Mouse (Mus musculus): ENCODE data around the gene Tox2. TPM values are rescaled to one million over a fixed set of nuclear protein-coding genes. Genes with fewer than 3 reads are reported as not detected.

Gene Tox2
- polyA plus RNA-seq, 1 experiment from 2014 or later, result 0.67 TPM

GRCm38 (mm10) chr2:163218095-163218494, 15.2 kb downstream of the Tox2 start:
- 19% methylated on average over 3 of the region's 3 CpGs for WGBS (ENCODE audit: insufficient replicate concordance)
- no peak for ATAC-seq (ENCODE audit: low read depth)
- Histone ChIP-seq H3K4me1 (ENCODE audit: control insufficient read depth, low read depth, low read length) (no peaks in the 10 kb centered on the region), H3K4me3 (ENCODE audit: low read depth, low read length) (no peak overlapping the region), H3K9ac (ENCODE audit: low read depth, low read length) (no peak overlapping the region), H3K27ac (ENCODE audit: low read length) (no peak overlapping the region), H3K36me3 (ENCODE audit: control insufficient read depth, insufficient read depth) (no peaks in the 10 kb centered on the region), H3K27me3 (ENCODE audit: control insufficient read depth, insufficient read depth, low read depth, low read length) (no peaks in the 10 kb centered on the region), H3K4me2 (ENCODE audit: low read depth, low read length) (no peak overlapping the region), H3K9me3 (replicated peaks; ENCODE audit: control insufficient read depth, low read length) (no peaks in the 10 kb centered on the region)

DNA sequence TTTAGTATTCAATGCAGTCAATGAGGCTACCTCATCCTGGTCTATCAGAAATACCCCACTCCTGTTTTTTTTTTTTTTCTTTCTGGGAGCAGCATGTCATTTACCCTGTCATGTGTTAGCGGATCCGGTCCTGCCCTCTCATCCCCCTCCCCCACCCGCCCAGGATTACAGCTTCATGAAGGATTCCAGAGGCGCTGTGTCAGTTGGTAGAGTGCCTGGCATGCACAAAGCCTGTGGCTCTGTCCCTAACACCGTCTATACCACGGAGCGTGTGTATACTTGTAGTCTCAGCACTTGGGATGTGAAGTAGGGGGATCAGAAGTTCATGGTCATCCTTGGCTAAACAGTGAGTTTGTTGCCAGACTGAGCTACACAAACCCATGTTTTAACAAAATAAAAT, 15.6 kb downstream of the Tox2 start:
- Histone ChIP-seq H3K4me3 (ENCODE audit: low read depth, low read length) (no peak overlapping the region), H3K36me3 (ENCODE audit: control insufficient read depth, insufficient read depth) (no peaks in the 10 kb centered on the region), H3K27me3 (ENCODE audit: control insufficient read depth, insufficient read depth, low read depth, low read length) (no peaks in the 10 kb centered on the region), H3K4me1 (ENCODE audit: control insufficient read depth, low read depth, low read length) (no peaks in the 10 kb centered on the region), H3K9me3 (replicated peaks; ENCODE audit: control insufficient read depth, low read length) (no peaks in the 10 kb centered on the region), H3K9ac (ENCODE audit: low read depth, low read length) (no peak overlapping the region), H3K27ac (ENCODE audit: low read length) (no peak overlapping the region), H3K4me2 (ENCODE audit: low read depth, low read length) (no peak overlapping the region)
- ATAC-seq (ENCODE audit: low read depth), result no peak
- 58% methylated on average over 7 of the region's 7 CpGs for WGBS (ENCODE audit: insufficient replicate concordance)

- Histone ChIP-seq H3K9ac (ENCODE audit: low read depth, low read length) (no peak overlapping the region), H3K4me1 (ENCODE audit: control insufficient read depth, low read depth, low read length) (no peaks in the 10 kb centered on the region), H3K27ac (ENCODE audit: low read length) (no peak overlapping the region), H3K36me3 (ENCODE audit: control insufficient read depth, insufficient read depth) (no peaks in the 10 kb centered on the region), H3K27me3 (ENCODE audit: control insufficient read depth, insufficient read depth, low read depth, low read length) (no peaks in the 10 kb centered on the region), H3K4me3 (ENCODE audit: low read depth, low read length) (no peak overlapping the region), H3K4me2 (ENCODE audit: low read depth, low read length) (no peak overlapping the region), H3K9me3 (replicated peaks; ENCODE audit: control insufficient read depth, low read length) (no peaks in the 10 kb centered on the region)
- WGBS (ENCODE audit: insufficient replicate concordance), result 56% methylated on average over 5 of the region's 5 CpGs
- no peak for ATAC-seq (ENCODE audit: low read depth)
Observed at GRCm38 (mm10) chr2:163219447-163219846, 16.5 kb downstream of the Tox2 start.

DNA sequence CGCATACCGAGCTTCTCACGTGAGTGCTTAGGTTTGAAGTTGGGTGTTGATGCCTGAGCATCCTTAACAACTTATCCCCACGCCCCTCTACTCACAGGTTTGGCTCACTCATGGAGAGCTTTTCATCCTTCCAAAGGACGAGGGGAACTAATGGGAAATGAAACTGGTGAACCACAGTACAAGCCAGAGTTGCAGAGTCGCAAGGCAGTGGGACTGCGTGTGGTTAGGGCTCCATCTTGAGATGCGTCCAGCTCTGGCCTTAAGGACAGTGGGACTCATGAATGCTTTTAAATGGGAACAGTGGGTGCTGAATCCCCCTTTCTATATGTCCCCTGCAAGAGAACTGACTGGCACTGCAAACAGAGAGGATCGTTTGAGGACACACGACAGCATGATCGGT, 17.8 kb downstream of the Tox2 start:
- ATAC-seq (ENCODE audit: low read depth), result no peak
- Histone ChIP-seq H3K9me3 (replicated peaks; ENCODE audit: control insufficient read depth, low read length) (no peaks in the 10 kb centered on the region), H3K4me3 (ENCODE audit: low read depth, low read length) (no peak overlapping the region), H3K4me1 (ENCODE audit: control insufficient read depth, low read depth, low read length) (no peaks in the 10 kb centered on the region), H3K27me3 (ENCODE audit: control insufficient read depth, insufficient read depth, low read depth, low read length) (no peaks in the 10 kb centered on the region), H3K27ac (ENCODE audit: low read length) (no peak overlapping the region), H3K9ac (ENCODE audit: low read depth, low read length) (no peak overlapping the region), H3K4me2 (ENCODE audit: low read depth, low read length) (no peak overlapping the region), H3K36me3 (ENCODE audit: control insufficient read depth, insufficient read depth) (no peaks in the 10 kb centered on the region)
- WGBS (ENCODE audit: insufficient replicate concordance), result 72% methylated on average over 11 of the region's 11 CpGs

- Histone ChIP-seq H3K4me1 (ENCODE audit: control insufficient read depth, low read depth, low read length) (no peaks in the 10 kb centered on the region), H3K27ac (ENCODE audit: low read length) (no peak overlapping the region), H3K4me3 (ENCODE audit: low read depth, low read length) (no peak overlapping the region), H3K27me3 (ENCODE audit: control insufficient read depth, insufficient read depth, low read depth, low read length) (no peaks in the 10 kb centered on the region), H3K4me2 (ENCODE audit: low read depth, low read length) (no peak overlapping the region), H3K9me3 (replicated peaks; ENCODE audit: control insufficient read depth, low read length) (no peaks in the 10 kb centered on the region), H3K9ac (ENCODE audit: low read depth, low read length) (no peak overlapping the region), H3K36me3 (ENCODE audit: control insufficient read depth, insufficient read depth) (no peaks in the 10 kb centered on the region)
- ATAC-seq (ENCODE audit: low read depth), result no peak
- WGBS (ENCODE audit: insufficient replicate concordance), result 67% methylated on average over 15 of the region's 15 CpGs
Observed at GRCm38 (mm10) chr2:163225302-163225701, 22.4 kb downstream of the Tox2 start.

DNA sequence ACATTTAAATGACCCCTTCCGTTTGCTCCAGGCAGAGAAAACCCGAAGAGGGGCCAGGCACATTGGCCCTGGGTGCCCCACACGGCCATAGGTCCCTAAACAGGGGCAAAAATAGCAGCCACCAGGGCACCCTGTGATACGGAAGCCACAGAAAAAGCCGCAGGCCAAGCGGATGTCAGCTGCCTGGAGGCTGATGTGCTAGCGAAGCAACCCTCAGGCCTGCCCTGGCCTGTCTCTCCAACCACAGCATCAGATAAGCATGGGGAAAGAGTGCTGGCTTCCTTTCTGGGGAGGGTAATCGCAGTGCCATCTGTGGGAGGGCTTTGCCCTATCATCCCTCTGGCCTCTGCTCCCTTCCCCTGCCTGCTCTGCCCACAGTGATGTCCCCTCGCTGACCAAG, 26.1 kb downstream of the Tox2 start:
- H3K27ac ChIP-seq (ENCODE audit: low read length), result no peak overlapping the region
- H3K9ac ChIP-seq (ENCODE audit: low read depth, low read length), result no peak overlapping the region
- ATAC-seq (ENCODE audit: low read depth), result peak; percentile 60; the same call in 1 of the 2 replicates
- H3K9me3 ChIP-seq (replicated peaks; ENCODE audit: control insufficient read depth, low read length), result no peaks in the 10 kb centered on the region
- H3K4me3 ChIP-seq (ENCODE audit: low read depth, low read length), result no peak overlapping the region
- H3K4me2 ChIP-seq (ENCODE audit: low read depth, low read length), result no peak overlapping the region
- H3K36me3 ChIP-seq (ENCODE audit: control insufficient read depth, insufficient read depth), result no peaks in the 10 kb centered on the region
- 16% methylated on average over 9 of the region's 9 CpGs for WGBS (ENCODE audit: insufficient replicate concordance)
- no peaks in the 10 kb centered on the region for H3K4me1 ChIP-seq (ENCODE audit: control insufficient read depth, low read depth, low read length)
- no peaks in the 10 kb centered on the region; the same call in 1 of the 2 replicates for H3K27me3 ChIP-seq (ENCODE audit: control insufficient read depth, insufficient read depth, low read depth, low read length)

DNA sequence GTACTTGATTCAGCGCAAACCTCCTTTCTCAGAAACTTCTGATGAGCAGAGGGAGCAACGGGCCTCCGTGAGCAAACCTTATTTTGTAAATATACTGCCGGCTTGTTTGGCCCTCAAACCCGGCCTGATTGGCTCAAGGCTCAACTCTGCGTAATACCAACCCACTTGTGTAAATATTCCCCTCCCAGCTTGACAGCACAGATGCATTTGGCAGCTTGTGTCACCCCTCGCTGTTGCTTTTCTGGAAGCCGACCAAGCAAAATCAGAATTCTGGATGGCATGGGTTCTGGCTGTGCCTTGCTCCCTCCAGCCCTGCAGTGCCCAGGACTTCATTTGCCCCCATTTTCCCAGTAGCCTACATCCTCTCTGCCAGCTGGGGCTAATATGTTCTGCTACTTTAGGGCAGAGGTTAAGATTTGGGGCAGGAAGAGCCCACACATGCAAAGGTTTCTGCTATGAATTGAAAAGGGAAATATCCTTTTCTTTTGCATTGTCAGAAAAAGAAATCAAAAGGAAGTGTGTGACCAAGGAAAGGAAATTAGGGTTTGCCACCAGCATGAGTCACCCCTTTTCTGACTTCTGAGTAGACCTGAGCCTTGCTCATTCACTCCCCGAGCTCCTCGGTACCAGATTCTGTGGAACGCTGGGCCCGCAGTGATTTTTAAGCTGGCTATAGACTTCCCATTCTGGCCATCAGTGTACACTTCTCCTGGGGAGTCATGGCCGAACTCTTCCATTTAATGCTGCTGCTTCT, 29.0 kb downstream of the Tox2 start:
- no peak overlapping the region for H3K9ac ChIP-seq (ENCODE audit: low read depth, low read length)
- ATAC-seq (ENCODE audit: low read depth), result no peak
- H3K27ac ChIP-seq (ENCODE audit: low read length), result no peak overlapping the region
- peaks cover 3% of the 10 kb centered on the region; the same call in 1 of the 2 replicates for H3K27me3 ChIP-seq (ENCODE audit: control insufficient read depth, insufficient read depth, low read depth, low read length)
- H3K4me3 ChIP-seq (ENCODE audit: low read depth, low read length), result no peak overlapping the region
- H3K9me3 ChIP-seq (replicated peaks; ENCODE audit: control insufficient read depth, low read length), result no peaks in the 10 kb centered on the region
- 40% methylated on average over 13 of the region's 13 CpGs for WGBS (ENCODE audit: insufficient replicate concordance)
- no peaks in the 10 kb centered on the region for H3K4me1 ChIP-seq (ENCODE audit: control insufficient read depth, low read depth, low read length)
- no peaks in the 10 kb centered on the region for H3K36me3 ChIP-seq (ENCODE audit: control insufficient read depth, insufficient read depth)
- H3K4me2 ChIP-seq (ENCODE audit: low read depth, low read length), result no peak overlapping the region

- WGBS (ENCODE audit: insufficient replicate concordance), result 35% methylated on average over 9 of the region's 9 CpGs
- H3K4me2 ChIP-seq (ENCODE audit: low read depth, low read length), result no peak overlapping the region
- no peak overlapping the region for H3K9ac ChIP-seq (ENCODE audit: low read depth, low read length)
- no peaks in the 10 kb centered on the region for H3K4me1 ChIP-seq (ENCODE audit: control insufficient read depth, low read depth, low read length)
- no peaks in the 10 kb centered on the region for H3K9me3 ChIP-seq (replicated peaks; ENCODE audit: control insufficient read depth, low read length)
- H3K27ac ChIP-seq (ENCODE audit: low read length), result no peak overlapping the region
- no peaks in the 10 kb centered on the region for H3K36me3 ChIP-seq (ENCODE audit: control insufficient read depth, insufficient read depth)
- H3K4me3 ChIP-seq (ENCODE audit: low read depth, low read length), result no peak overlapping the region
- no peak for ATAC-seq (ENCODE audit: low read depth)
- peaks cover 3% of the 10 kb centered on the region; the same call in 1 of the 2 replicates for H3K27me3 ChIP-seq (ENCODE audit: control insufficient read depth, insufficient read depth, low read depth, low read length)
Observed at GRCm38 (mm10) chr2:163233666-163234065, 30.7 kb downstream of the Tox2 start.

- H3K9ac ChIP-seq (ENCODE audit: low read depth, low read length), result no peak overlapping the region
- H3K4me3 ChIP-seq (ENCODE audit: low read depth, low read length), result no peak overlapping the region
- 12% methylated on average over 7 of the region's 7 CpGs for WGBS (ENCODE audit: insufficient replicate concordance)
- no peaks in the 10 kb centered on the region for H3K9me3 ChIP-seq (replicated peaks; ENCODE audit: control insufficient read depth, low read length)
- H3K4me2 ChIP-seq (ENCODE audit: low read depth, low read length), result no peak overlapping the region
- ATAC-seq (ENCODE audit: low read depth), result no peak
- peaks cover 3% of the 10 kb centered on the region; the same call in 1 of the 2 replicates for H3K27me3 ChIP-seq (ENCODE audit: control insufficient read depth, insufficient read depth, low read depth, low read length)
- no peak overlapping the region for H3K27ac ChIP-seq (ENCODE audit: low read length)
- H3K4me1 ChIP-seq (ENCODE audit: control insufficient read depth, low read depth, low read length), result no peaks in the 10 kb centered on the region
- H3K36me3 ChIP-seq (ENCODE audit: control insufficient read depth, insufficient read depth), result no peaks in the 10 kb centered on the region
Observed at GRCm38 (mm10) chr2:163236057-163236456, 33.1 kb downstream of the Tox2 start.

Data from liver, embryonic 16.5 days (tissue).